ENCODE assay signal across 8 mouse cellular contexts in genomic region chr4:53713704-53714050, GRCm38 (mm10). TPM values are rescaled to one million over a fixed set of nuclear protein-coding genes. Genes with fewer than 3 reads are reported as not detected.
A peak's percentile ranks its signal among the peaks of the same experiment; 100 is the strongest.
DNase-seq lines count a peak whose midpoint lies in the region; ATAC-seq lines count a peak whose summit lies in the region.

Gene Fktn, plus strand, starts transcription at chr4:53713998.

- peak within 1 kb of the TSS; percentile 83 for H3K4me2 ChIP-seq in lung, embryonic 15.5 days
- H3K4me2 ChIP-seq in embryonic facial prominence, embryonic 12.5 days (replicated peaks): peak within 1 kb of the TSS; percentile 83
- peak within 1 kb of the TSS; percentile 72 for H3K4me2 ChIP-seq in hindbrain, embryonic 12.5 days (replicated peaks)
- peak within 1 kb of the TSS; percentile 66 for H3K4me2 ChIP-seq in liver, embryonic 12.5 days

- peaks cover 8% of the 10 kb centered on the region for H3K4me1 ChIP-seq in lung, embryonic 15.5 days
- H3K4me1 ChIP-seq in embryonic facial prominence, embryonic 12.5 days: 0 out of 2 replicates have a peak, but pooled peaks cover 4% of the 10 kb centered on the region
- H3K4me1 ChIP-seq in hindbrain, embryonic 12.5 days: peaks cover 6% of the 10 kb centered on the region
- peaks cover 12% of the 10 kb centered on the region; the same call in 1 of the 2 replicates for H3K4me1 ChIP-seq in liver, embryonic 12.5 days

- no peak for DNase-seq in lung, adult 18-20 months
- no peak for DNase-seq in ovary, postnatal 10 days (ENCODE audit: low spot score)
- no peak for DNase-seq in embryo, embryonic 11 days
- DNase-seq in right cerebral cortex, postnatal 10 days (ENCODE audit: low spot score in 2 of 2): no peak

- no peaks in the 10 kb centered on the region for H3K36me3 ChIP-seq in lung, embryonic 15.5 days
- no peaks in the 10 kb centered on the region for H3K36me3 ChIP-seq in embryonic facial prominence, embryonic 12.5 days
- no peaks in the 10 kb centered on the region for H3K36me3 ChIP-seq in hindbrain, embryonic 12.5 days
- no peaks in the 10 kb centered on the region for H3K36me3 ChIP-seq in liver, embryonic 12.5 days

- no peaks in the 10 kb centered on the region for H3K27me3 ChIP-seq in lung, embryonic 15.5 days
- H3K27me3 ChIP-seq in embryonic facial prominence, embryonic 12.5 days: no peaks in the 10 kb centered on the region
- no peaks in the 10 kb centered on the region for H3K27me3 ChIP-seq in hindbrain, embryonic 12.5 days
- 0 out of 2 replicates have a peak, but pooled peaks cover 3% of the 10 kb centered on the region for H3K27me3 ChIP-seq in liver, embryonic 12.5 days (replicated peaks)

- WGBS in lung, embryonic 15.5 days: 16% methylated on average over 7 of the region's 7 CpGs
- WGBS in embryonic facial prominence, embryonic 12.5 days: 10% methylated on average over 7 of the region's 7 CpGs
- 9% methylated on average over 7 of the region's 7 CpGs for WGBS in hindbrain, embryonic 12.5 days
- 3% methylated on average over 7 of the region's 7 CpGs for WGBS in liver, embryonic 12.5 days (ENCODE audit: insufficient replicate concordance)

- peak within 1 kb of the TSS; percentile 46 for H3K27ac ChIP-seq in lung, embryonic 15.5 days
- peak within 1 kb of the TSS; percentile 88 for H3K27ac ChIP-seq in embryonic facial prominence, embryonic 12.5 days
- peak within 1 kb of the TSS; percentile 92 for H3K27ac ChIP-seq in hindbrain, embryonic 12.5 days
- H3K27ac ChIP-seq in liver, embryonic 12.5 days: peak within 1 kb of the TSS; percentile 42

- peak within 1 kb of the TSS; percentile 76 for H3K4me3 ChIP-seq in lung, embryonic 15.5 days
- peak within 1 kb of the TSS; percentile 77 for H3K4me3 ChIP-seq in embryonic facial prominence, embryonic 12.5 days
- peak within 1 kb of the TSS; percentile 67 for H3K4me3 ChIP-seq in hindbrain, embryonic 12.5 days
- H3K4me3 ChIP-seq in liver, embryonic 12.5 days: peak within 1 kb of the TSS; percentile 71

- peak within 1 kb of the TSS; percentile 73 for H3K9ac ChIP-seq in lung, embryonic 15.5 days
- H3K9ac ChIP-seq in embryonic facial prominence, embryonic 12.5 days: peak within 1 kb of the TSS; percentile 83
- H3K9ac ChIP-seq in hindbrain, embryonic 12.5 days: peak within 1 kb of the TSS; percentile 70
- H3K9ac ChIP-seq in liver, embryonic 12.5 days: peak within 1 kb of the TSS; percentile 75

- H3K9me3 ChIP-seq in lung, embryonic 15.5 days: no peaks in the 10 kb centered on the region
- H3K9me3 ChIP-seq in embryonic facial prominence, embryonic 12.5 days: no peaks in the 10 kb centered on the region
- no peaks in the 10 kb centered on the region for H3K9me3 ChIP-seq in hindbrain, embryonic 12.5 days (replicated peaks)
- no peaks in the 10 kb centered on the region for H3K9me3 ChIP-seq in liver, embryonic 12.5 days (replicated peaks)

- ATAC-seq in lung, embryonic 15.5 days (ENCODE audit: borderline replicate concordance, extremely low read depth, low FRiP score, low TSS enrichment): peak; percentile 79
- peak; percentile 67 for ATAC-seq in embryonic facial prominence, embryonic 12.5 days (ENCODE audit: insufficient number of reproducible peaks, insufficient read depth, low FRiP score, low TSS enrichment)
- peak; percentile 85 for ATAC-seq in hindbrain, embryonic 12.5 days (ENCODE audit: low FRiP score)
- peak; percentile 73 for ATAC-seq in liver, embryonic 12.5 days

RNA-seq across cellular contexts. Expression of gene Fktn, which starts in this region (rescaled TPM):
- polyA plus RNA-seq in lung, embryonic 15.5 days (2015; fragmentation: Nextera tagmentation; extraction: Ambion mirVana): 17.0 and 17.5 TPM in 2 replicates
- polyA plus RNA-seq in embryonic facial prominence, embryonic 12.5 days (2016; fragmentation: Nextera tagmentation; extraction: Ambion mirVana): 15.6 and 16.6 TPM in 2 replicates
- polyA plus RNA-seq in hindbrain, embryonic 12.5 days (2016; fragmentation: Nextera tagmentation; extraction: Ambion mirVana): 18.5 and 20.9 TPM in 2 replicates
- polyA plus RNA-seq in liver, embryonic 12.5 days (2016; fragmentation: Nextera tagmentation; extraction: Ambion mirVana): 6.1 and 7.0 TPM in 2 replicates

Comparison
In these comparisons a context has a peak if more than half of its experiments do, and no peak if none do; other contexts are left out.
1. H3K27ac ChIP-seq: peak in every context shown above with its lines; median percentile 92 in hindbrain, embryonic 12.5 days; 88 in embryonic facial prominence, embryonic 12.5 days; 46 in lung, embryonic 15.5 days; 42 in liver, embryonic 12.5 days.